ENCODE assay signal across 8 mouse cellular contexts in the genomic region with DNA sequence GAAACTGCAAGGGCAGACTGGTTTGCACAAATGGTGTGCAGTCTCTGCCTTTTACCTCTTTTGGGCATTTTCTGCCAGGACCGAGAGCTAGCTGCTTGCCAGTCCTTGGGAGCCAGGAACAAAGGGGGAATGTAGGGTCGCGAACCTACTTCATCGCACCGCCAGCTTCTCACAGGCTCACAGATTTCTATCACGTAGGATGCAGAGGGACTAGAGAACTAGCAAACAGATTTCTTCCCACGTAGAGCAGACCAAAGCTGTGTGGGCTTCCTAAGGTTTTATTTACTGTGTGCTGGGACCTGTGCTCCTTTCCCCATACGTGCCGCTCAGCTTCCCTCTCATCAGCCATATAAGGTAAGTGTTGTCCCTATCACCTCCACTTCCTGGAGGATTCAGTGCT. TPM values are rescaled to one million over a fixed set of nuclear protein-coding genes. Genes with fewer than 3 reads are reported as not detected.
DNase-seq lines count a peak whose midpoint lies in the region; ATAC-seq and TF ChIP-seq lines count a peak whose summit lies in the region.

No protein-coding gene starts in this region.

- peak; percentile 44; the same call in 1 of the 2 replicates for ATAC-seq in hindbrain, postnatal 0 days
- peak; percentile 26; the same call in 1 of the 2 replicates for ATAC-seq in midbrain, embryonic 16.5 days

- TF ChIP-seq POLR2A in kidney, adult 2 months (IDR thresholded peaks at IDR 0.05; ENCODE audit: low read depth, low read length): no peak
- no peak for TF ChIP-seq POLR2A in cortical plate, adult 2 months (IDR thresholded peaks at IDR 0.05; ENCODE audit: extremely low read depth, insufficient read depth, low read length)

- no peaks in the 10 kb centered on the region for H3K4me1 ChIP-seq in kidney, adult 2 months (ENCODE audit: control insufficient read depth, insufficient read depth, low read length)
- no peaks in the 10 kb centered on the region for H3K4me1 ChIP-seq in cortical plate, adult 2 months (ENCODE audit: control insufficient read depth, insufficient read depth, low read length)
- H3K4me1 ChIP-seq in hindbrain, postnatal 0 days (ENCODE audit: insufficient read depth, low read length): 0 out of 2 replicates have a peak, but pooled peaks cover 10% of the 10 kb centered on the region
- peaks cover 12% of the 10 kb centered on the region; the same call in 1 of the 2 replicates for H3K4me1 ChIP-seq in midbrain, embryonic 16.5 days (ENCODE audit: control insufficient read depth, insufficient read depth, low read length)

- peak overlapping the region; percentile 51 for H3K9ac ChIP-seq in hindbrain, postnatal 0 days (replicated peaks; ENCODE audit: low read length)
- H3K9ac ChIP-seq in midbrain, embryonic 16.5 days (ENCODE audit: low read depth, low read length): peak overlapping the region; percentile 35

- peak overlapping the region; percentile 54 for H3K4me3 ChIP-seq in kidney, adult 2 months (ENCODE audit: insufficient read depth, low read depth, low read length)
- peak overlapping the region; percentile 39 for H3K4me3 ChIP-seq in cortical plate, adult 2 months (ENCODE audit: insufficient read depth, low read length)
- H3K4me3 ChIP-seq in hindbrain, postnatal 0 days (ENCODE audit: low read length): peak overlapping the region; percentile 34
- peak overlapping the region; percentile 40 for H3K4me3 ChIP-seq in midbrain, embryonic 16.5 days (ENCODE audit: low read depth, low read length)

- no peaks in the 10 kb centered on the region for H3K36me3 ChIP-seq in kidney, adult 2 months (ENCODE audit: control insufficient read depth, insufficient read depth, low read length)
- no peaks in the 10 kb centered on the region for H3K36me3 ChIP-seq in hindbrain, postnatal 0 days (ENCODE audit: insufficient read depth, low read length)
- no peaks in the 10 kb centered on the region for H3K36me3 ChIP-seq in midbrain, embryonic 16.5 days (ENCODE audit: control insufficient read depth, insufficient read depth, low read length)

- no peak for TF ChIP-seq CTCF in kidney, adult 2 months (conservative IDR thresholded peaks at IDR 0.05; ENCODE audit: insufficient read depth, insufficient read length, low read depth, low read length)
- no peak for TF ChIP-seq CTCF in cortical plate, adult 2 months (IDR thresholded peaks at IDR 0.05; ENCODE audit: extremely low read depth, insufficient read depth, low read length)
- no peak for TF ChIP-seq CTCF in hindbrain, postnatal 0 days (IDR thresholded peaks at IDR 0.05; ENCODE audit: low read depth)

- H3K27me3 ChIP-seq in kidney, adult 2 months (replicated peaks; ENCODE audit: control insufficient read depth, insufficient read depth, low read length): no peaks in the 10 kb centered on the region
- no peaks in the 10 kb centered on the region for H3K27me3 ChIP-seq in hindbrain, postnatal 0 days (ENCODE audit: insufficient read depth, low read length)
- no peaks in the 10 kb centered on the region for H3K27me3 ChIP-seq in midbrain, embryonic 16.5 days (ENCODE audit: control insufficient read depth, insufficient read depth, low read depth, low read length)

- H3K9me3 ChIP-seq in hindbrain, postnatal 0 days (ENCODE audit: low read length): no peaks in the 10 kb centered on the region
- no peaks in the 10 kb centered on the region for H3K9me3 ChIP-seq in midbrain, embryonic 16.5 days (replicated peaks; ENCODE audit: control insufficient read depth, low read length, poor library complexity, severe bottlenecking)

- WGBS in kidney, adult 2 months: 22% methylated on average over 9 of the region's 9 CpGs
- 15% methylated on average over 9 of the region's 9 CpGs for WGBS in hindbrain, postnatal 0 days
- WGBS in midbrain, embryonic 16.5 days: 8% methylated on average over 9 of the region's 9 CpGs

- no peak for DNase-seq in kidney, adult 2 months
- no peak for DNase-seq in kidney, adult 11 months
- DNase-seq in hindbrain, postnatal 0 days (ENCODE audit: low spot score): peak; percentile 27
- DNase-seq in left cerebral cortex, postnatal 14 days (ENCODE audit: low spot score in 2 of 2): no peak
- DNase-seq in urinary bladder, postnatal 25 days (ENCODE audit: low spot score): no peak
- DNase-seq in frontal cortex, adult 2 months (ENCODE audit: extremely low spot score in 1 of 2, low spot score in 1 of 2): no peak

- peak overlapping the region; percentile 63 for H3K4me2 ChIP-seq in hindbrain, postnatal 0 days (ENCODE audit: low read depth, low read length)
- H3K4me2 ChIP-seq in midbrain, embryonic 16.5 days (ENCODE audit: low read length): peak overlapping the region; percentile 66

- intact Hi-C loops in left cerebral cortex, postnatal 14 days (cut with DNase I): no loop called here

- peak overlapping the region; percentile 61 for H3K27ac ChIP-seq in kidney, adult 2 months (ENCODE audit: insufficient read depth, low read depth, low read length)
- peak overlapping the region; percentile 76 for H3K27ac ChIP-seq in cortical plate, adult 2 months (ENCODE audit: insufficient read depth, low read length)
- H3K27ac ChIP-seq in hindbrain, postnatal 0 days: peak overlapping the region; percentile 77
- H3K27ac ChIP-seq in midbrain, embryonic 16.5 days (ENCODE audit: low read length): peak overlapping the region; percentile 64

RNA-seq across cellular contexts. Expression of gene Entpd1, which starts 48.3 kb away (rescaled TPM):
- 8.0 and 8.4 TPM in 2 replicates for polyA plus RNA-seq in kidney, adult 2 months (2012; rRNA removed)
- polyA plus RNA-seq in cortical plate, adult 2 months (2012; rRNA removed): 13.7 and 16.8 TPM in 2 replicates
- 8.2 and 12.4 TPM in 2 replicates for total RNA-seq in hindbrain, postnatal 0 days (2014; rRNA removed)
- 6.9 and 7.2 TPM in 2 replicates for polyA plus RNA-seq in hindbrain, postnatal 0 days (2015; fragmentation: Nextera tagmentation; extraction: Ambion mirVana)
- 8.2 and 8.6 TPM in 2 replicates for polyA plus RNA-seq in midbrain, embryonic 16.5 days (2015; fragmentation: Nextera tagmentation; extraction: Ambion mirVana)
- total RNA-seq in left cerebral cortex, postnatal 14 days (2021): 10 to 100 TPM; 15.3 to 17.4 TPM
- polyA plus RNA-seq in frontal cortex, adult 2 months (2012; rRNA removed): 10.9 and 13.1 TPM in 2 replicates

RNA-seq across cellular contexts. Expression of gene Tctn3, which starts 48.5 kb away (rescaled TPM):
- polyA plus RNA-seq in kidney, adult 2 months (2012; rRNA removed): 8.6 and 8.9 TPM in 2 replicates
- 33.7 and 35.0 TPM in 2 replicates for polyA plus RNA-seq in cortical plate, adult 2 months (2012; rRNA removed)
- total RNA-seq in hindbrain, postnatal 0 days (2014; rRNA removed): 32.9 and 39.4 TPM in 2 replicates
- 13.6 and 14.4 TPM in 2 replicates for polyA plus RNA-seq in hindbrain, postnatal 0 days (2015; fragmentation: Nextera tagmentation; extraction: Ambion mirVana)
- 16.8 and 17.7 TPM in 2 replicates for polyA plus RNA-seq in midbrain, embryonic 16.5 days (2015; fragmentation: Nextera tagmentation; extraction: Ambion mirVana)
- 10 to 100 TPM; 26.2 to 26.3 TPM for total RNA-seq in left cerebral cortex, postnatal 14 days (2021)
- 29.6 and 35.7 TPM in 2 replicates for polyA plus RNA-seq in frontal cortex, adult 2 months (2012; rRNA removed)
